Mouse (Mus musculus) ES-Bruce4 (cell line): ENCODE results near the gene Dll1. TPM values are rescaled to one million over a fixed set of nuclear protein-coding genes. Genes with fewer than 3 reads are reported as not detected.
A peak's percentile ranks its signal among the peaks of the same experiment; 100 is the strongest.

Experiments
- H3K27ac ChIP-seq: 2 replicates; pipeline ENCODE4 v1.5.1; 2012; ENCODE audit warnings: low read length, inconsistent platforms; ENCODE audit not compliant: insufficient read depth
- H3K27me3 ChIP-seq: 2 replicates; pipeline ENCODE4 v1.6.1; 2012; ENCODE audit warnings: mild to moderate bottlenecking, low read length, inconsistent platforms; ENCODE audit not compliant: control insufficient read depth, poor library complexity, insufficient read depth, severe bottlenecking
- H3K36me3 ChIP-seq: 2 replicates; pipeline ENCODE4 v1.6.1; 2012; ENCODE audit warnings: inconsistent platforms, mild to moderate bottlenecking, low read length, moderate library complexity; ENCODE audit not compliant: control insufficient read depth, poor library complexity, insufficient read depth, severe bottlenecking
- H3K4me1 ChIP-seq: one replicate; pipeline ENCODE4 v1.8.1; 2011; ENCODE audit warnings: low read length; ENCODE audit not compliant: control insufficient read depth, insufficient read depth
- H3K4me3 ChIP-seq: 2 replicates; pipeline ENCODE4 v1.5.1; 2011; ENCODE audit warnings: low read depth, mild to moderate bottlenecking, low read length
- H3K9ac ChIP-seq: 2 replicates; pipeline ENCODE4 v1.6.1; 2012; ENCODE audit warnings: low read depth, mild to moderate bottlenecking, inconsistent platforms; ENCODE audit not compliant: poor library complexity, severe bottlenecking
- H3K9me3 ChIP-seq: replicated peaks from 2 replicates; pipeline ENCODE4 v1.6.1; 2012; ENCODE audit warnings: mild to moderate bottlenecking, low read length, inconsistent platforms; ENCODE audit not compliant: control insufficient read depth, poor library complexity, insufficient read depth, severe bottlenecking
- CTCF ChIP-seq: IDR thresholded peaks from one replicate; pipeline ENCODE4 v1.8.1; 2011; ENCODE audit warnings: low read depth, low read length
- EP300 ChIP-seq: IDR thresholded peaks from 2 replicates; pipeline ENCODE4 v1.6.1; 2011; ENCODE audit warnings: low read depth, low read length; ENCODE audit not compliant: insufficient read depth
- POLR2A ChIP-seq: IDR thresholded peaks from one replicate; pipeline ENCODE4 v1.8.1; 2011; ENCODE audit warnings: low read length; ENCODE audit not compliant: insufficient read depth
- polyA plus RNA-seq: library from polyadenylated mRNA; stranded (reverse); fragments of >200 nt; gene quantifications from 2 replicates; pipeline ENCODE4 v1.2.4, GENCODE M21; 2011; ENCODE audit warnings: low read depth; ENCODE audit not compliant: missing spikeins, insufficient read depth, insufficient read length

The Dll1 gene
- polyA plus RNA-seq, 1 experiment, result 2.0 TPM

GRCm38 (mm10) chr17:15381092-15381860 lies 4.6 kb upstream of the Dll1 start:
- H3K27me3 ChIP-seq, result peaks cover 4% of the 10 kb centered on the region
- H3K9me3 ChIP-seq, result no peaks in the 10 kb centered on the region
- H3K9ac ChIP-seq, result no peak overlapping the region
- peak overlapping the region; percentile 33 for H3K4me3 ChIP-seq
- H3K27ac ChIP-seq, result no peak overlapping the region
- TF ChIP-seq CTCF (no peak), EP300 (0 out of 2 replicates have a peak, but pooled peaks have one; percentile 31)
- H3K4me1 ChIP-seq, result peaks cover 7% of the 10 kb centered on the region
- H3K36me3 ChIP-seq, result no peaks in the 10 kb centered on the region

- peaks cover 7% of the 10 kb centered on the region for H3K4me1 ChIP-seq
- peaks cover 6% of the 10 kb centered on the region for H3K27me3 ChIP-seq
- no peaks in the 10 kb centered on the region for H3K36me3 ChIP-seq
Measured at GRCm38 (mm10) chr17:15380641-15381051, 4.0 kb upstream of the Dll1 start.

GRCm38 (mm10) chr17:15379741-15380526 lies 3.3 kb upstream of the Dll1 start:
- Histone ChIP-seq H3K27me3 (peaks cover 12% of the 10 kb centered on the region), H3K36me3 (no peaks in the 10 kb centered on the region), H3K27ac (no peak overlapping the region), H3K4me1 (peaks cover 7% of the 10 kb centered on the region), H3K4me3 (peak overlapping the region; percentile 10), H3K9me3 (no peaks in the 10 kb centered on the region), H3K9ac (no peak overlapping the region)
- no peak for TF ChIP-seq POLR2A
- TF ChIP-seq EP300, result no peak
- no peak for TF ChIP-seq CTCF

More at GRCm38 (mm10) chr17:15380641-15381051, 4.0 kb upstream of the Dll1 start:
- no peaks in the 10 kb centered on the region for H3K9me3 ChIP-seq
- H3K9ac ChIP-seq, result no peak overlapping the region
- H3K4me3 ChIP-seq, result peak overlapping the region; percentile 33
- no peak overlapping the region for H3K27ac ChIP-seq
- TF ChIP-seq CTCF (no peak), EP300 (peak; percentile 95)

GRCm38 (mm10) chr17:15378413-15379109 lies 1.9 kb upstream of the Dll1 start:
- Histone ChIP-seq H3K4me1 (peaks cover 7% of the 10 kb centered on the region), H3K27me3 (peaks cover 23% of the 10 kb centered on the region), H3K9me3 (no peaks in the 10 kb centered on the region), H3K4me3 (no peak overlapping the region), H3K36me3 (no peaks in the 10 kb centered on the region), H3K9ac (no peak overlapping the region), H3K27ac (no peak overlapping the region)
- TF ChIP-seq POLR2A, result no peak
- TF ChIP-seq EP300, result peak; percentile 76

- Histone ChIP-seq H3K9ac (no peak overlapping the region), H3K27ac (no peak overlapping the region), H3K36me3 (no peaks in the 10 kb centered on the region), H3K4me3 (no peak overlapping the region), H3K9me3 (no peaks in the 10 kb centered on the region), H3K4me1 (peaks cover 7% of the 10 kb centered on the region), H3K27me3 (peaks cover 23% of the 10 kb centered on the region)
- no peak for TF ChIP-seq EP300
- no peak for TF ChIP-seq POLR2A
Measured at GRCm38 (mm10) chr17:15377901-15378300, 1.2 kb upstream of the Dll1 start.
